Mouse (Mus musculus): Measurements from ENCODE around the gene B4gat1. TPM values are rescaled to one million over a fixed set of nuclear protein-coding genes. Genes with fewer than 3 reads are reported as not detected.
A peak's percentile ranks its signal among the peaks of the same experiment; 100 is the strongest.

B4gat1 gene
- 14.1 and 27.2 TPM in 2 replicates for total RNA-seq (2012; rRNA removed)

- TF ChIP-seq MAFK (IDR thresholded peaks at IDR 0.05; ENCODE audit: insufficient read depth, low read depth, low read length): no peak
- 0 out of 2 replicates have a peak, but pooled peaks have one; percentile 6 for TF ChIP-seq CHD2 (IDR thresholded peaks at IDR 0.05; ENCODE audit: low read depth, low read length)
- TF ChIP-seq ZNF384 (IDR thresholded peaks at IDR 0.05; ENCODE audit: low read depth, low read length): no peak
- TF ChIP-seq HCFC1 (IDR thresholded peaks at IDR 0.05; ENCODE audit: borderline replicate concordance, insufficient read depth, low read length): no peak
- Histone ChIP-seq H3K36me3 (ENCODE audit: control insufficient read depth, insufficient read depth, low read length, poor library complexity, severe bottlenecking) (no peaks in the 10 kb centered on the region), H3K9ac (ENCODE audit: insufficient read depth, low read depth, low read length, poor library complexity, severe bottlenecking) (peak within 1 kb of the TSS; percentile 77), H3K27ac (ENCODE audit: insufficient read depth, low read depth, low read length, poor library complexity, severe bottlenecking) (no peak within 1 kb of the TSS), H3K9me3 (ENCODE audit: control insufficient read depth, insufficient read depth, low read depth, low read length) (no peaks in the 10 kb centered on the region), H3K4me3 (ENCODE audit: insufficient read depth in 1 of 2, low read depth in 1 of 2, low read length in 2 of 2, poor library complexity in 1 of 2, severe bottlenecking in 1 of 2) (peak within 1 kb of the TSS; percentile 70 to 77), H3K4me1 (ENCODE audit: control insufficient read depth in 2 of 2, insufficient read depth in 2 of 2, low read length in 2 of 2, poor library complexity in 1 of 2) (peaks cover 4 to 6% of the 10 kb centered on the region in 2 experiments; a peak in 3 of 4 replicates)
- DNase-seq (ENCODE audit: low read depth, low spot score): peak; percentile 60
- in situ Hi-C loops (cut with MboI; ENCODE audit: low sequenced_read_pairs in 2 of 2, unreplicated experiment in 2 of 2): no loop called here
Observed at GRCm38 (mm10) chr19:5038709-5039156, at the start of gene B4gat1, which contains the start of gene AC124502.3. Gene B4gat1, plus strand, starts transcription at chr19:5038826. Gene AC124502.3, plus strand, starts transcription at chr19:5038891.

DNA sequence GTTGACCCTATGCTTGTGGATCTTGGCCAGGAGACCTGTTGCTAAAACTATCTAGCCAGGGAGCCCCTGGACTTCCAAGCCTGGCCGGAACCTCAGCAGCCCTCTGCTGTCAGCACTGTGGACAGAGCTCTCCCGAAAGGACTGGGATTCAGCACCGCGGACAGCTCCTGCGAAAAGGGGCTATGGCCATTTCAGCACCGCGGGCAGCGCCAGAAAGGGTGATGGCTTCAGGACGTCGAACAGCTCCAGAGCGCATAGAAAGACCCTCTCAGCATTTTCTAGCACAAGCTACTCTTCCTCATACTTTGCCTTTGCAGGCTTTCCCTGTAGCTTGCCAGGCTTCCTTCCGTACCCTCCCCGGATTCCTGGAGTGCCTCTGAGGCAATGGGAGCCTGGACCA lies 49.6 kb upstream of the B4gat1 start:
- peak; percentile 85 for DNase-seq (ENCODE audit: low read depth, low spot score)
- H3K27ac ChIP-seq (ENCODE audit: insufficient read depth, low read depth, low read length, poor library complexity, severe bottlenecking): no peak overlapping the region
- TF ChIP-seq MAFK (IDR thresholded peaks at IDR 0.05; ENCODE audit: insufficient read depth, low read depth, low read length) (peak; percentile 92), ZNF384 (IDR thresholded peaks at IDR 0.05; ENCODE audit: low read depth, low read length) (0 out of 2 replicates have a peak, but pooled peaks have one; percentile 8), HCFC1 (IDR thresholded peaks at IDR 0.05; ENCODE audit: borderline replicate concordance, insufficient read depth, low read length) (no peak)
- H3K4me3 ChIP-seq (ENCODE audit: insufficient read depth in 1 of 2, low read depth in 1 of 2, low read length in 2 of 2, poor library complexity in 1 of 2, severe bottlenecking in 1 of 2): no peak overlapping the region
- H3K9me3 ChIP-seq (ENCODE audit: control insufficient read depth, insufficient read depth, low read depth, low read length): no peaks in the 10 kb centered on the region
- H3K4me1 ChIP-seq (ENCODE audit: control insufficient read depth in 2 of 2, insufficient read depth in 2 of 2, low read length in 2 of 2, poor library complexity in 1 of 2): peaks cover 0 to 4% of the 10 kb centered on the region in 2 experiments; a peak in 1 of 4 replicates
- H3K36me3 ChIP-seq (ENCODE audit: control insufficient read depth, insufficient read depth, low read length, poor library complexity, severe bottlenecking): no peaks in the 10 kb centered on the region
- no peak overlapping the region for H3K9ac ChIP-seq (ENCODE audit: insufficient read depth, low read depth, low read length, poor library complexity, severe bottlenecking)
- in situ Hi-C loops (cut with MboI; ENCODE audit: low sequenced_read_pairs in 2 of 2, unreplicated experiment in 2 of 2): loop anchor here in 1 of 2 experiments (25.0 kb wide), 1 partner anchor 352 kb away; the partner anchor contains the start of gene Rce1

DNA sequence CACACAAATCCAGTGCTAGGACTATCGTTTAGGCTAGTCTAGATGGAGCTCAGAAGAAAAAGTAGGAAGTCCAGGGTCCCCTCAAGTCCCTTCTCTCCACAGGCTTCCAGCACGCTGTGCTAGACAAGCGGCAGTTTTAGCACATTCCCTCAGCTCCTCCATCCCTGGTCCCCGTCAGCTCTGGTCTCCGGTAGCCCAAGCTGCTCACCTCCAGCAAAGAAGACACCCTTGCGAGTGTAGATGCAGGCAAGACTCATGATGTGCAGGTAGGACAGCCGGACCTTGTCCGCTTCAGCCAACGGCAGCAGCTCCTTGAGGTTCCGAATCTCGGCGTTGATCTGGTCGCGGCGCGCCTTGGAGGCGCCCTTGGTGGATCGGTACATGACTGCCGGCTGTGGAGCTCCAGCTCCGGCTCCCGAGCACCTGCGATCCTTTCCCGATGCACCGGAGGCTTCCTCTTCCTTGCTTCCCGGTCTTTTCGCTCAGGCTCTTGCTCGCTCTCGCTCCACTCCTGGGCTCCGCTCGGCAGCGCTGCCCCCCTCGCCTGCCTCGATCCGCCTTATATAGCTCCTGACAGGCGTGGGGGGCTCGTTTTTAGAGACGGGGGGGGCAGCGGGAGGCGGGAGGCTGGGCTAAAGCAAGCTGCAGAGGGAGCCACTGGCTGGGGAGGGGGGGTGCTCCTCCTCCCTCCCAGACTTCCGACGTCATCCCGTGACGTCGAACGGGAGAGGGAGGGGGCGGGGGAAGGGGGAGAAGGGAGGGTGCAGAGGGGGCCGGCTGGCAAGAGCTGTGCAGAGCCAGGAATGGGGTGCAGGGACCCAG lies 49.0 kb upstream of the B4gat1 start:
- TF ChIP-seq ZC3H11A (IDR thresholded peaks at IDR 0.05; ENCODE audit: borderline replicate concordance, low read depth, low read length) (no peak), MAFK (IDR thresholded peaks at IDR 0.05; ENCODE audit: insufficient read depth, low read depth, low read length) (no peak), CHD2 (IDR thresholded peaks at IDR 0.05; ENCODE audit: low read depth, low read length) (no peak), HCFC1 (IDR thresholded peaks at IDR 0.05; ENCODE audit: borderline replicate concordance, insufficient read depth, low read length) (no peak), ZNF384 (IDR thresholded peaks at IDR 0.05; ENCODE audit: low read depth, low read length) (no peak)
- H3K4me3 ChIP-seq (ENCODE audit: insufficient read depth in 1 of 2, low read depth in 1 of 2, low read length in 2 of 2, poor library complexity in 1 of 2, severe bottlenecking in 1 of 2): peak overlapping the region in 1 of 2 experiments; percentile 48; a peak in 2 of 4 replicates

GRCm38 (mm10) chr19:4990256-4990625 lies 48.4 kb upstream of the B4gat1 start, which contains the start of gene Npas4:
Gene Npas4, minus strand, starts transcription at chr19:4990316.
- Histone ChIP-seq H3K27ac (ENCODE audit: insufficient read depth, low read depth, low read length, poor library complexity, severe bottlenecking) (no peak within 1 kb of the TSS; the same call in 1 of the 2 replicates), H3K36me3 (ENCODE audit: control insufficient read depth, insufficient read depth, low read length, poor library complexity, severe bottlenecking) (no peaks in the 10 kb centered on the region), H3K4me3 (ENCODE audit: insufficient read depth in 1 of 2, low read depth in 1 of 2, low read length in 2 of 2, poor library complexity in 1 of 2, severe bottlenecking in 1 of 2) (peak within 1 kb of the TSS; percentile 30 to 48; a peak in 2 of 4 replicates), H3K4me1 (ENCODE audit: control insufficient read depth in 2 of 2, insufficient read depth in 2 of 2, low read length in 2 of 2, poor library complexity in 1 of 2) (peaks cover 0 to 4% of the 10 kb centered on the region in 2 experiments; a peak in 1 of 4 replicates), H3K9me3 (ENCODE audit: control insufficient read depth, insufficient read depth, low read depth, low read length) (no peaks in the 10 kb centered on the region), H3K9ac (ENCODE audit: insufficient read depth, low read depth, low read length, poor library complexity, severe bottlenecking) (no peak within 1 kb of the TSS)
- TF ChIP-seq HCFC1 (IDR thresholded peaks at IDR 0.05; ENCODE audit: borderline replicate concordance, insufficient read depth, low read length): no peak
- TF ChIP-seq ZNF384 (IDR thresholded peaks at IDR 0.05; ENCODE audit: low read depth, low read length): no peak
- TF ChIP-seq CHD2 (IDR thresholded peaks at IDR 0.05; ENCODE audit: low read depth, low read length): no peak
- DNase-seq (ENCODE audit: low read depth, low spot score): no peak
- in situ Hi-C loops (cut with MboI; ENCODE audit: low sequenced_read_pairs in 2 of 2, unreplicated experiment in 2 of 2): loop anchor here in 1 of 2 experiments (25.0 kb wide), 1 partner anchor 353 kb away; the partner anchor contains the start of gene Rce1

More for the DNA sequence above, 49.0 kb upstream of the B4gat1 start:
- no peak overlapping the region for H3K9ac ChIP-seq (ENCODE audit: insufficient read depth, low read depth, low read length, poor library complexity, severe bottlenecking)
- no peaks in the 10 kb centered on the region for H3K36me3 ChIP-seq (ENCODE audit: control insufficient read depth, insufficient read depth, low read length, poor library complexity, severe bottlenecking)
- H3K4me1 ChIP-seq (ENCODE audit: control insufficient read depth in 2 of 2, insufficient read depth in 2 of 2, low read length in 2 of 2, poor library complexity in 1 of 2): peaks cover 0 to 4% of the 10 kb centered on the region in 2 experiments; a peak in 1 of 4 replicates
- no peaks in the 10 kb centered on the region for H3K9me3 ChIP-seq (ENCODE audit: control insufficient read depth, insufficient read depth, low read depth, low read length)
- in situ Hi-C loops (cut with MboI; ENCODE audit: low sequenced_read_pairs in 2 of 2, unreplicated experiment in 2 of 2): loop anchor here in 1 of 2 experiments (25.0 kb wide), 1 partner anchor 352 kb away; the partner anchor contains the start of gene Rce1
- no peak overlapping the region for H3K27ac ChIP-seq (ENCODE audit: insufficient read depth, low read depth, low read length, poor library complexity, severe bottlenecking)
- no peak for DNase-seq (ENCODE audit: low read depth, low spot score)

All from ES-E14 (cell line).